Mouse (Mus musculus): ENCODE measurements around the gene Pcnx4.

GRCm38 (mm10) chr12:72519352-72519751, 16.8 kb upstream of the Pcnx4 start:
- no peak for TF ChIP-seq POLR2A (IDR thresholded peaks at IDR 0.05; ENCODE audit: borderline replicate concordance, low read depth, low read length)
- TF ChIP-seq CTCF (IDR thresholded peaks at IDR 0.05; ENCODE audit: low read depth, low read length): no peak
